Mouse (Mus musculus) myocyte (in vitro differentiated cells): Measurements from ENCODE around the gene Foxr1.

Source experiments
- E2F4 ChIP-seq: IDR thresholded peaks from one replicate; pipeline ENCODE4 v1.6.1; 2011; ENCODE audit warnings: mild to moderate bottlenecking, control low read depth, moderate library complexity; ENCODE audit not compliant: insufficient read depth
- MAX ChIP-seq: IDR thresholded peaks from one replicate; pipeline ENCODE4 v1.6.1; 2011; ENCODE audit warnings: low read depth, mild to moderate bottlenecking, control low read depth
- POLR2A ChIP-seq: IDR thresholded peaks from one replicate; pipeline ENCODE4 v1.6.1; 2011; ENCODE audit warnings: low read depth, mild to moderate bottlenecking, control low read depth, moderate library complexity; ENCODE audit not compliant: insufficient read length
- POLR2AphosphoS2 ChIP-seq: IDR thresholded peaks from one replicate; pipeline ENCODE4 v1.6.1; 2011; ENCODE audit warnings: low read depth, control low read depth; ENCODE audit not compliant: insufficient read length
- REST ChIP-seq: IDR thresholded peaks from one replicate; pipeline ENCODE4 v1.6.1; 2011; ENCODE audit warnings: mild to moderate bottlenecking, control low read depth, moderate library complexity; ENCODE audit not compliant: insufficient read depth, insufficient read length
- TCF12 ChIP-seq: IDR thresholded peaks from one replicate; pipeline ENCODE4 v1.6.1; 2011; ENCODE audit warnings: mild to moderate bottlenecking, control low read depth; ENCODE audit not compliant: poor library complexity, insufficient read depth, severe bottlenecking

GRCm38 (mm10) chr9:44475936-44476335 is 35.0 kb upstream of the Foxr1 start:
- TF ChIP-seq REST = no peak
- no peak for TF ChIP-seq POLR2A
- no peak for TF ChIP-seq TCF12
- no peak for TF ChIP-seq MAX
- no peak for TF ChIP-seq POLR2AphosphoS2
- TF ChIP-seq E2F4 = no peak
